Mouse (Mus musculus) megakaryocyte, embryonic 14.5 days (primary cell): ENCODE measurements around the gene Zcchc10.

ENCODE experiments used
- FLI1 ChIP-seq: IDR thresholded peaks from 2 replicates; pipeline ENCODE4 v1.6.1; 2012; ENCODE audit warnings: low read length, inconsistent platforms, mixed read lengths
- GATA1 ChIP-seq: IDR thresholded peaks from 3 replicates; pipeline ENCODE4 v1.6.1; 2012; ENCODE audit warnings: mixed read lengths, low read length, inconsistent platforms, borderline replicate concordance

DNA sequence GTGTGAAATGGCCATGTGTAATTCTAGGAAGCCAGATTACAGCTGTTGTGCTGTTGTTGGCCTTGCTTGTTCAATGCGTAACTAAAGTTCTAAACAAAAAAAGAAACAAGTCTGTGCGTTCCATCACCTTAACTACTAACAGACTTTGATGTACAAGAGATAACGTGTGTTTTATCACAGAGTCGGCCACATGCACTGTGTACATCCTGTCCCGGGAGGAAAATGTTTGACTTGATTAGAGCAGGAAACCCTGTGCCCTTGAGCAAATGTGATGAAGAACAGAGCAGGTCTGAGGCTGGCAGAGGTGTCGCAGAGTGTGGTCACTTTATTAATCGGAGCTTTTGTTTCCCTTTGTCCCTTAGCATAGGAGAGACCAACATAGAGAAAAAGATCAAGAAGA is 5.8 kb downstream of the Zcchc10 start:
- no peak for TF ChIP-seq GATA1
- no peak for TF ChIP-seq FLI1
